Mouse (Mus musculus) ovary, postnatal 14 days (tissue): ENCODE data around the gene Appl2.

Source experiments
- DNase-seq: peaks from one replicate; pipeline ENCODE4 v3.0.0; 2022; ENCODE audit warnings: low spot score

The Appl2 gene

DNA sequence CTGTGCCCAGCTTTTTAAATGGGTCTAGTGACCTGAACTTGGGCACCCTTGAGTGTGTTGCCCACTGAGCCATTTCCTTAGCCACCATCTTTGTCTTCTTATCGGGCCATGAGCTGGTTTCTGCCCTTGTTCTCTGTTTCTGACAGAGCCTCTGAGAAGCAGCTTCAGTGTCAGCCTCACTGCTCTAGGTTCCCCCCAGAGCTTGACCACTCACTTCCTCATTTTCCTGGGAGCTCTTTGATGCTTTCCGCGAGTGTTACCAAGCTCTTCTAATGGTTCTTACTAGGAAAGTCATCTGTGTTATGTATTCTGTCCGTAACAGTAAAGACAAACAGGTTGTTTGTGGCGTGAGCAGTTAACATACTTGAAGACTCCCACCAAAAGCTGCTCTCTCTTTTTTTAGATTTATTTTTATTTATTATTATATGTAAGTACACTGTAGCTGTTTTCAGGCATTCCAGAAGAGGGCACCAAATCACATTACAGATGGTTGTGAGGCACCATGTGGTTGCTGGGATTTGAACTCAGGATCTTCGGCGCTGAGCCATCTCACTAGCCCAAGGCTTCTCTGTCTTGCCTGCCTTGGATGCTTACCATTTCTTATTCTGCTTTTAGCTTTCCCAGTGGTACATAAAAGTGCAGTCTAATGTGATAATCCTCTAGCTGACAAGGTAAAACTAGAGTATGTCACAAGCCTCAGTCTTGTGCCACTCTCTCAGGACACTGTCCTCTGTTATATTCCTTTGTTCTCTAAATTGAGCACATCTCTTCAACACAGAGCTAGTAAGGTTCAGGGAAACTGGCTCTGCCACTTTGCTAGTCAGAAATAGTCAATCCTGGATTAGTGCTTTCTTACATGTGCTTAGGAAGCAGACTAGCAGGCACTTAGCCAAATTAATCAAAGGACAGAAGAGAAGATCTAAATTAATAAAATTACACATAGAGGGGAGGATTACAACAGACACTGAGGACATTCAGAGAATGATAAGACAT lies 82.8 kb downstream of the Appl2 start:
- DNase-seq = no peak

DNA sequence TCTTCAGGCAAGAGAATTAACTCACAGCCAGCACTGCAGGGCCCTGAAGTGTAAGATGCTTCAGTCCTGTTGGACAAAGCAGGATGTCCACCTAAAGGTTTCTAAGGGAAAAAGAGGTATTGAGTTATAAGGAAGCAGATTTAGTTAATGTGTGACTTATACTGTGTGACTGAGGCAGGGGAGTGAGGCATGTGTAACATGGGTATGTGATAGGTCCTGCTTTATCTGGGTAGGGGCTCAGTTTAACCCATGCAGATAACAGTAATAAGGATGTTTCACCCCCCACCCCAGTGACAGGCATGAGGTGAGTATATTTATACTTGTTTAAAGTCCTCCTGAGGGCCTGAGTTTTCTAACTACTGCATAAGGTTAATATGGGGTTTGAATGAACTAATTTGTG lies 85.5 kb downstream of the Appl2 start:
- DNase-seq = no peak
